Mouse (Mus musculus) MEL (cell line): ENCODE measurements around the gene Iqcf5.

ENCODE experiments used
- GABPA ChIP-seq: IDR thresholded peaks from 2 replicates; pipeline ENCODE4 v1.6.1; 2012; ENCODE audit warnings: low read depth, mild to moderate bottlenecking, inconsistent platforms, low read length, improper control_type of control experiment, moderate library complexity
- POLR2A ChIP-seq, 2 experiments: IDR thresholded peaks; 2 replicates each; pipeline ENCODE4 v1.6.1; 2011 to 2012; ENCODE audit warnings: low read length in 2 of 2, mild to moderate bottlenecking in 2 of 2, control low read depth in 1 of 2, improper control_type of control experiment in 1 of 2, low read depth in 1 of 2, moderate library complexity in 1 of 2; ENCODE audit not compliant: control insufficient read depth in 1 of 2, insufficient read depth in 1 of 2, poor library complexity in 1 of 2
- RCOR1 ChIP-seq: IDR thresholded peaks from 2 replicates; pipeline ENCODE4 v1.6.1; 2012; ENCODE audit warnings: low read depth, mild to moderate bottlenecking, inconsistent platforms, low read length, improper control_type of control experiment
- TAL1 ChIP-seq: IDR thresholded peaks from 2 replicates; pipeline ENCODE4 v1.6.1; 2012; ENCODE audit warnings: mild to moderate bottlenecking, inconsistent platforms, low read length, moderate library complexity, mixed read lengths
- USF1 ChIP-seq: IDR thresholded peaks from 2 replicates; pipeline ENCODE4 v1.6.1; 2014; ENCODE audit warnings: low read depth, mild to moderate bottlenecking, inconsistent platforms, low read length, improper control_type of control experiment, moderate library complexity
- ZKSCAN1 ChIP-seq: IDR thresholded peaks from 2 replicates; pipeline ENCODE4 v1.6.1; 2012; ENCODE audit warnings: low read depth, mild to moderate bottlenecking, inconsistent platforms, low read length, improper control_type of control experiment, moderate library complexity
- ZNF384 ChIP-seq: IDR thresholded peaks from 2 replicates; pipeline ENCODE4 v1.6.1; 2012; ENCODE audit warnings: low read depth, mild to moderate bottlenecking, inconsistent platforms, low read length, improper control_type of control experiment

DNA sequence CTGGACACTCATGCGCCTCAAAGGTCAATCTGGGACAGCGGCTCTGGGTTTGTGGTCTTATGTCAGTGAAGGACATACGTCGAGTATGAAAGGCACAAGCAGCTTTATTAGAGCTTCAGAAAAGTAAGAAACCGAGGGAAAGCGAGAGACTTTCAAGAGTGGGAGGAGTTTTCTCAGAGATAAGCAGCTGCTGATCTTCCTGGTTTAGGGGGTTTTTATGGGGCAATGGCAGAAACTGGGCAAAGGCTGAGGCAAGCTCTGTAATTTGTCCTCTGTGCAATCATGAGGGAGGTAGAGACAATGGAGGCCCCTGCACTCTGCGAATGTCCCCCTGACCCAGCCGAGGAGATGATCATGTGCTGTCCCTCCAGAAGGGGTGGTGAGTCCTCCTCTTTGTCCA lies 5.5 kb downstream of the Iqcf5 start:
- no peak for TF ChIP-seq POLR2A (IDR thresholded peaks at IDR 0.05; ENCODE audit: control insufficient read depth in 1 of 2, insufficient read depth in 1 of 2, low read depth in 1 of 2, low read length in 2 of 2, poor library complexity in 1 of 2)
- no peak for TF ChIP-seq RCOR1
- no peak for TF ChIP-seq ZNF384
- no peak for TF ChIP-seq GABPA
- TF ChIP-seq ZKSCAN1: no peak
- peak; percentile 16; the same call in 1 of the 2 replicates for TF ChIP-seq TAL1
- TF ChIP-seq USF1: no peak
